In the genomic region with DNA sequence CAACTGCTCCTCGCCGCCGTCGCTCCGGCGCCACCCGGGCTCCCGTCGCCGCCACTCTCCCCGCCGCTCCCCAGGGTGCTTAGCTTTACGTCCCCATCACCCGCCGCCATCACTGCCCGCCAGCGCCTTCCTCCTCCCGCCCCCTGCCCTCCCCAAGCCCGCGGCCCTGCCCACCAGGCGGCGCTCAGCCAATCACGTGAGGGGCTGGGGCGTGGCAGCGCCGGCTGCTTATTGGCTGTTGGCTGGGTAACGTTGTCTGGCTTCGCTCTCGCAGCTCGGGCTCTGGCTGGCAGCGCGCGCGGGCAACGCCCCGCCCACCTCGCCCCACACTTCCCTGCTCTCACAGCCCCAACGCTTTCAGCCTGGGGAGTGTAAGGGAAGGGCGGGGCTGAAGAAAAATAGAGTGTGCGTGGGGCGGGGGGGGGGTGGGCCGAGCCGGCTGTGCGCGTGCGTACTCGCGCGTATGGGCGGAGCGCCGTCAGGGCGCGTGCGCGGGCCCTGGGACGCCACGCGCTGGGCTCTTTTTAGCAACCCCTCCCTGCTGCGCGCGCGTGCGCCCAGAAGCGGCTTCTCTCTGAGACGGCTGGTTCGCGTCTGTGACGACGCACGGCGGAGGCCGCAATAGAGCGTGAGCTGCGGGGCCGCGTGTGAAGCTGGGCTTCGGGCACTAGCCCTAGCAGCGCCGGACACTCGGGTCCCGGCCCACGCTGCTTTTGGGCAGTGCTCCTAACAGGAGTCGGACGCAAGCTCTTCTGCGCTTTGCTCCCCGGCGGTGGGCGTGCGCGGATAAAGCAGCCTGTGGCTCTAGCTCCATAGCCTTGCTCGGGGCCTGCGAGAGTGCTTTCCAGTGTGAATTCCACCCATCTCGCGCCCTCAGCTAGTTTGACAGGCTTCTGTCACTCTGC, we compare ENCODE assay signal across 1 mouse cellular context.
TF ChIP-seq lines count a peak whose summit lies in the region.

A gene (minus strand): TSS at position 162 of the 905 bp plus-strand sequence.

TF ChIP-seq in CH12.LX, 34 proteins besides CTCF, POLR2A, EP300 and RAD21 (continued from another document):
- TF ChIP-seq UBTF (IDR thresholded peaks at IDR 0.05; ENCODE audit: low read depth, low read length) = peak; percentile 7; the same call in 1 of the 2 replicates
- no peak for TF ChIP-seq MAFK (IDR thresholded peaks at IDR 0.05; ENCODE audit: insufficient replicate concordance, low read length)
- peak; percentile 93 for TF ChIP-seq NELFE (IDR thresholded peaks at IDR 0.05; ENCODE audit: low read depth, low read length)
- peak; percentile 88 for TF ChIP-seq MAZ (IDR thresholded peaks at IDR 0.05; ENCODE audit: low read depth, low read length)
- TF ChIP-seq ZC3H11A (IDR thresholded peaks at IDR 0.05; ENCODE audit: low read depth, low read length) = no peak
- TF ChIP-seq TCF12 (IDR thresholded peaks at IDR 0.05; ENCODE audit: low read depth, low read length) = peak; percentile 69
- no peak for TF ChIP-seq TBP (conservative IDR thresholded peaks at IDR 0.05; ENCODE audit: low read depth, low read length)
- peak; percentile 45; the same call in 1 of the 2 replicates for TF ChIP-seq SIN3A (IDR thresholded peaks at IDR 0.05; ENCODE audit: low read length)
- peak; percentile 88 for TF ChIP-seq MAX (IDR thresholded peaks at IDR 0.05; ENCODE audit: low read length)
- 0 out of 2 replicates have a peak, but pooled peaks have one; percentile 31 for TF ChIP-seq MEF2A (IDR thresholded peaks at IDR 0.05; ENCODE audit: borderline replicate concordance, low read depth, low read length)
- no peak for TF ChIP-seq JUND (conservative IDR thresholded peaks at IDR 0.05; ENCODE audit: low read depth, low read length)
- no peak for TF ChIP-seq JUN (IDR thresholded peaks at IDR 0.05; ENCODE audit: insufficient read depth, low read depth, low read length)
- peak; percentile 95 for TF ChIP-seq NRF1 (IDR thresholded peaks at IDR 0.05; ENCODE audit: low read depth, low read length)
- peak; percentile 87 for TF ChIP-seq USF1 (IDR thresholded peaks at IDR 0.05; ENCODE audit: low read depth, low read length)
- TF ChIP-seq SMC3 (IDR thresholded peaks at IDR 0.05; ENCODE audit: low read depth, low read length) = no peak
- no peak for TF ChIP-seq RCOR1 (conservative IDR thresholded peaks at IDR 0.05; ENCODE audit: low read depth, low read length)
- peak; percentile 52 for TF ChIP-seq HCFC1 (IDR thresholded peaks at IDR 0.05; ENCODE audit: low read depth, low read length)
